In the genomic region with DNA sequence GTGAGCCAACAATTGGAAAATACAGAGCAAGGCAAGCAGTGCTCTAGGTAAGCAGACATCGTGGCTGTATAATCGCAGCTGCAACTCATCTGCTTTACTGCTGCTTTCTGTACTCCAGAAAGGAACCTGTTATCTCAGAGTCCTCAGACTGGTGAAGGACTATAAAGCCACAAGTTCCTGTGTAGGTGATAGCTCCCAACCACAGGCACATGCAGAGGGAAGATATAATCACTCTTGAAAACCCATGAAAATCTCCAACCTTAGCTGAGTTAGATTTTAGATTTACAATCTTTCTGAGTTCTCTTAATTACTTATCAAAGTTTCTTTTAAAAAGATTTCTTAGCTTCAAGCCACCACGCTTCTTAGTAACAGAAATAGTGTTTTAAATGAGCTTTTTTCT, we compare ENCODE assay signal across 28 mouse cellular contexts.
DNase-seq lines count a peak whose midpoint lies in the region; ATAC-seq and TF ChIP-seq lines count a peak whose summit lies in the region.
"Had no signal": no experiment of that assay in that cellular context is flagged by ENCODE, and none has a peak within 500 bp of the region (broad histone marks: within the 10 kb centered on the region; RNA-seq: fewer than 3 reads in every experiment).

No protein-coding gene starts in this region.

- no peak overlapping the region for H3K4me3 ChIP-seq in thymus, adult 2 months (ENCODE audit: control insufficient read depth, insufficient read depth, low read length)
- H3K4me3 ChIP-seq in liver, embryonic 14.5 days (ENCODE audit: insufficient read depth in 1 of 2, low read depth in 2 of 2, low read length in 2 of 2): no peak overlapping the region
- no peak overlapping the region for H3K4me3 ChIP-seq in hindbrain, embryonic 13.5 days
- H3K4me3 ChIP-seq: embryonic facial prominence, embryonic 10.5 days; hindbrain, embryonic 12.5 days; limb, embryonic 10.5 days; lung, embryonic 15.5 days had no signal

- ATAC-seq in liver, embryonic 14.5 days (ENCODE audit: insufficient read depth): 0 out of 2 replicates have a peak, but pooled peaks have one; percentile 26
- no peak for ATAC-seq in hindbrain, embryonic 13.5 days (ENCODE audit: low FRiP score)
- ATAC-seq: forebrain, embryonic 16.5 days; inflammation-experienced regulatory T-cells, adult 6 months; Patski had no signal

- H3K9me3 ChIP-seq in liver, embryonic 14.5 days (ENCODE audit: control insufficient read depth, low read length): no peaks in the 10 kb centered on the region
- no peaks in the 10 kb centered on the region for H3K9me3 ChIP-seq in hindbrain, embryonic 13.5 days
- H3K9me3 ChIP-seq: embryonic facial prominence, embryonic 10.5 days; hindbrain, embryonic 12.5 days; limb, embryonic 10.5 days; lung, embryonic 15.5 days had no signal

- H3K9ac ChIP-seq in liver, embryonic 14.5 days (replicated peaks): no peak overlapping the region
- H3K9ac ChIP-seq in hindbrain, embryonic 13.5 days: no peak overlapping the region
- H3K9ac ChIP-seq: hindbrain, embryonic 12.5 days; lung, embryonic 15.5 days had no signal

- H3K4me2 ChIP-seq in liver, embryonic 14.5 days (ENCODE audit: low read depth): no peak overlapping the region
- no peak overlapping the region for H3K4me2 ChIP-seq in hindbrain, embryonic 13.5 days
- H3K4me2 ChIP-seq: heart, embryonic 11.5 days; hindbrain, embryonic 12.5 days; lung, embryonic 15.5 days; midbrain, embryonic 11.5 days had no signal

- WGBS in thymus, adult 2 months: 3% methylated on average over 3 of the region's 3 CpGs
- WGBS in liver, embryonic 14.5 days (ENCODE audit: insufficient replicate concordance): 25% methylated on average over 3 of the region's 3 CpGs
- 93% methylated on average over 3 of the region's 3 CpGs for WGBS in hindbrain, embryonic 13.5 days

- H3K36me3 ChIP-seq in thymus, adult 2 months (ENCODE audit: control insufficient read depth, insufficient read depth, low read length): no peaks in the 10 kb centered on the region
- H3K36me3 ChIP-seq in liver, embryonic 14.5 days (replicated peaks; ENCODE audit: control insufficient read depth, insufficient read depth, low read depth): no peaks in the 10 kb centered on the region
- H3K36me3 ChIP-seq in hindbrain, embryonic 13.5 days: no peaks in the 10 kb centered on the region
- H3K36me3 ChIP-seq: embryonic facial prominence, embryonic 10.5 days; hindbrain, embryonic 12.5 days; limb, embryonic 10.5 days; lung, embryonic 15.5 days had no signal

- no peak for TF ChIP-seq POLR2A in thymus, adult 2 months (IDR thresholded peaks at IDR 0.05; ENCODE audit: control insufficient read depth, extremely low read depth, insufficient read depth, low read length, poor library complexity)

- no peaks in the 10 kb centered on the region for H3K4me1 ChIP-seq in thymus, adult 2 months (replicated peaks; ENCODE audit: control insufficient read depth, insufficient read depth, low read length)
- no peaks in the 10 kb centered on the region; a peak in 1 of 4 replicates for H3K4me1 ChIP-seq in liver, embryonic 14.5 days (replicated peaks; ENCODE audit: control insufficient read depth in 2 of 2, insufficient read depth in 2 of 2, low read length in 1 of 2)
- no peaks in the 10 kb centered on the region for H3K4me1 ChIP-seq in hindbrain, embryonic 13.5 days (replicated peaks)
- H3K4me1 ChIP-seq: embryonic facial prominence, embryonic 10.5 days; hindbrain, embryonic 12.5 days; limb, embryonic 10.5 days; lung, embryonic 15.5 days had no signal

- TF ChIP-seq CTCF in thymus, adult 2 months (IDR thresholded peaks at IDR 0.05; ENCODE audit: borderline replicate concordance, control insufficient read depth, extremely low read depth, insufficient read depth, low read length, poor library complexity): no peak
- no peak for TF ChIP-seq CTCF in liver, embryonic 14.5 days (IDR thresholded peaks at IDR 0.05; ENCODE audit: low read depth)

- DNase-seq in thymus, postnatal 25 days: peak; percentile 4
- DNase-seq in thymus, adult 2 months: no peak
- DNase-seq in T-cell, adult 2 months (ENCODE audit: low spot score): peak; percentile 33
- no peak for DNase-seq in liver, embryonic 14.5 days (ENCODE audit: low read depth in 3 of 3, low spot score in 3 of 3)
- DNase-seq in kidney, adult 18-20 months: no peak
- no peak for DNase-seq in heart, postnatal 4 days
- DNase-seq in urinary bladder, adult 18-20 months (ENCODE audit: low spot score in 2 of 2): no peak
- DNase-seq: adrenal gland, adult 8-10 months; B cell, adult 2 months; cerebellum, adult 2 months; gastrocnemius, postnatal 10 days; heart, adult 11 months; kidney, adult 8-10 months; kidney, postnatal 10 days; lung, postnatal 4 days; right cerebral cortex, postnatal 14 days; spleen, adult 18-20 months; thymus, postnatal 14 days had no signal

- H3K27ac ChIP-seq in thymus, adult 2 months (ENCODE audit: control insufficient read depth, insufficient read depth, low read length): no peak overlapping the region
- H3K27ac ChIP-seq in liver, embryonic 14.5 days: no peak overlapping the region
- H3K27ac ChIP-seq in hindbrain, embryonic 13.5 days: no peak overlapping the region
- H3K27ac ChIP-seq: embryonic facial prominence, embryonic 10.5 days; hindbrain, embryonic 12.5 days; limb, embryonic 10.5 days; lung, embryonic 15.5 days had no signal

- no peaks in the 10 kb centered on the region for H3K27me3 ChIP-seq in thymus, adult 2 months (ENCODE audit: control insufficient read depth, insufficient read depth, low read length)
- no peaks in the 10 kb centered on the region for H3K27me3 ChIP-seq in liver, embryonic 14.5 days (ENCODE audit: control insufficient read depth, insufficient read depth, low read length)
- H3K27me3 ChIP-seq in hindbrain, embryonic 13.5 days: no peaks in the 10 kb centered on the region
- H3K27me3 ChIP-seq: hindbrain, embryonic 12.5 days; lung, embryonic 15.5 days; Patski had no signal

- TF ChIP-seq EP300 in liver, embryonic 14.5 days (IDR thresholded peaks at IDR 0.05; ENCODE audit: low read depth): no peak

Comparison
In these comparisons a context has a peak if more than half of its experiments do, and no peak if none do; other contexts are left out.
1. DNase-seq: peak in thymus, postnatal 25 days (single experiment) and T-cell, adult 2 months (single experiment); none in thymus, adult 2 months (single experiment), liver, embryonic 14.5 days (0 of 3), kidney, adult 18-20 months (single experiment), heart, postnatal 4 days (single experiment) and urinary bladder, adult 18-20 months (0 of 2).